Mouse (Mus musculus) heart, embryonic 10.5 days (tissue): ENCODE measurements around the gene Fgd6. TPM values are rescaled to one million over a fixed set of nuclear protein-coding genes. Genes with fewer than 3 reads are reported as not detected.
A peak's percentile ranks its signal among the peaks of the same experiment; 100 is the strongest.

ENCODE experiments used
- DNase-seq: peaks from one replicate; pipeline ENCODE4 v3.0.0-alpha.2; 2017; ENCODE audit warnings: low spot score
- H3K27ac ChIP-seq: fragments of 300-500 bp; sonication (generic); 2 replicates; pipeline ENCODE4 v1.5.1; 2016; ENCODE audit warnings: mild to moderate bottlenecking
- H3K27me3 ChIP-seq: fragments of 300-500 bp; sonication (generic); 2 replicates; pipeline ENCODE4 v1.6.1; 2016; ENCODE audit warnings: mild to moderate bottlenecking; ENCODE audit not compliant: poor library complexity, insufficient read depth, severe bottlenecking
- H3K36me3 ChIP-seq: fragments of 300-500 bp; sonication (generic); 2 replicates; pipeline ENCODE4 v1.6.1; 2016; ENCODE audit warnings: mild to moderate bottlenecking, moderate library complexity
- H3K4me1 ChIP-seq: fragments of 300-500 bp; sonication (generic); 2 replicates; pipeline ENCODE4 v1.6.1; 2016; ENCODE audit warnings: mild to moderate bottlenecking
- H3K4me3 ChIP-seq: fragments of 300-500 bp; sonication (generic); 2 replicates; pipeline ENCODE4 v1.5.1; 2016; ENCODE audit warnings: mild to moderate bottlenecking, moderate library complexity
- H3K9me3 ChIP-seq: fragments of 300-500 bp; sonication (generic); 2 replicates; pipeline ENCODE4 v1.6.1; 2016; ENCODE audit warnings: mild to moderate bottlenecking, moderate library complexity
- WGBS: fragments of 180-500 bp; shearing (Covaris S2); methylation state at CpG from one replicate; pipeline ENCODE4 v1.1.7; 2016; 5-methylcytosine and 5-hydroxymethylcytosine counted together
- polyA plus RNA-seq: library from polyadenylated mRNA; unstranded; fragments of >200 nt; fragmentation: Nextera tagmentation; extraction: Ambion mirVana; gene quantifications from 2 replicates; pipeline ENCODE4 v1.2.1, GENCODE M21; 2016

Gene Fgd6
- polyA plus RNA-seq, 1 experiment from 2014 or later, result 2.9 TPM

GRCm38 (mm10) chr10:94110834-94111754 is 75.3 kb downstream of the Fgd6 start:
- no peak for DNase-seq

GRCm38 (mm10) chr10:94112207-94112606 is 76.4 kb downstream of the Fgd6 start:
- 84% methylated on average over 3 of the region's 3 CpGs for WGBS
- Histone ChIP-seq H3K4me1 (peaks cover 13% of the 10 kb centered on the region), H3K4me3 (no peak overlapping the region), H3K36me3 (0 out of 2 replicates have a peak, but pooled peaks cover 2% of the 10 kb centered on the region), H3K27me3 (no peaks in the 10 kb centered on the region), H3K9me3 (no peaks in the 10 kb centered on the region), H3K27ac (no peak overlapping the region)
- no peak for DNase-seq

More at GRCm38 (mm10) chr10:94110834-94111754, 75.3 kb downstream of the Fgd6 start:
- Histone ChIP-seq H3K4me1 (peaks cover 10% of the 10 kb centered on the region), H3K9me3 (no peaks in the 10 kb centered on the region), H3K36me3 (0 out of 2 replicates have a peak, but pooled peaks cover 2% of the 10 kb centered on the region), H3K27ac (no peak overlapping the region), H3K27me3 (no peaks in the 10 kb centered on the region), H3K4me3 (no peak overlapping the region)
- WGBS, result 86% methylated on average over 9 of the region's 9 CpGs

- Histone ChIP-seq H3K4me3 (no peak overlapping the region), H3K9me3 (no peaks in the 10 kb centered on the region), H3K27me3 (no peaks in the 10 kb centered on the region), H3K36me3 (no peaks in the 10 kb centered on the region), H3K27ac (peak overlapping the region; percentile 68; the same call in 1 of the 2 replicates), H3K4me1 (peaks cover 13% of the 10 kb centered on the region)
- WGBS, result 24% methylated on average over 6 of the region's 6 CpGs
- peak; percentile 92 for DNase-seq
These were observed 80.2 kb downstream of the Fgd6 start for GRCm38 (mm10) chr10:94115893-94116599.

- no peak for DNase-seq
These were observed 81.1 kb downstream of the Fgd6 start for GRCm38 (mm10) chr10:94116781-94117340.

GRCm38 (mm10) chr10:94117916-94118315 is 82.1 kb downstream of the Fgd6 start:
- peaks cover 13% of the 10 kb centered on the region for H3K4me1 ChIP-seq
- H3K27me3 ChIP-seq, result no peaks in the 10 kb centered on the region
- no peak for DNase-seq
- H3K4me3 ChIP-seq, result no peak overlapping the region
- H3K27ac ChIP-seq, result no peak overlapping the region
- peaks cover 6% of the 10 kb centered on the region for H3K36me3 ChIP-seq
- 88% methylated on average over 3 of the region's 3 CpGs for WGBS
- H3K9me3 ChIP-seq, result no peaks in the 10 kb centered on the region

More at GRCm38 (mm10) chr10:94116781-94117340, 81.1 kb downstream of the Fgd6 start:
- Histone ChIP-seq H3K9me3 (no peaks in the 10 kb centered on the region), H3K4me1 (peaks cover 13% of the 10 kb centered on the region), H3K27ac (peak overlapping the region; percentile 47; the same call in 1 of the 2 replicates), H3K4me3 (no peak overlapping the region), H3K27me3 (no peaks in the 10 kb centered on the region), H3K36me3 (no peaks in the 10 kb centered on the region)
- WGBS, result 72% methylated on average over 12 of the region's 12 CpGs

- H3K4me3 ChIP-seq, result no peak overlapping the region
- WGBS, result 79% methylated on average over 7 of the region's 7 CpGs
- H3K27ac ChIP-seq, result no peak overlapping the region
- no peak for DNase-seq
- no peaks in the 10 kb centered on the region for H3K27me3 ChIP-seq
- H3K9me3 ChIP-seq, result no peaks in the 10 kb centered on the region
- peaks cover 11% of the 10 kb centered on the region for H3K36me3 ChIP-seq
- peaks cover 13% of the 10 kb centered on the region for H3K4me1 ChIP-seq
These were observed 83.2 kb downstream of the Fgd6 start for GRCm38 (mm10) chr10:94118993-94119392.

- DNase-seq, result no peak
- peaks cover 22% of the 10 kb centered on the region for H3K36me3 ChIP-seq
- no peaks in the 10 kb centered on the region for H3K9me3 ChIP-seq
- H3K4me3 ChIP-seq, result no peak overlapping the region
- H3K27me3 ChIP-seq, result no peaks in the 10 kb centered on the region
- WGBS, result 89% methylated on average over 9 of the region's 9 CpGs
- H3K27ac ChIP-seq, result no peak overlapping the region
- peaks cover 6% of the 10 kb centered on the region for H3K4me1 ChIP-seq
These were observed 84.9 kb downstream of the Fgd6 start for GRCm38 (mm10) chr10:94120676-94121075.

- 81% methylated on average over 7 of the region's 7 CpGs for WGBS
- Histone ChIP-seq H3K9me3 (no peaks in the 10 kb centered on the region), H3K4me3 (no peak overlapping the region), H3K27ac (no peak overlapping the region), H3K4me1 (no peaks in the 10 kb centered on the region), H3K27me3 (no peaks in the 10 kb centered on the region), H3K36me3 (peaks cover 35% of the 10 kb centered on the region)
- DNase-seq, result no peak
These were observed 86.8 kb downstream of the Fgd6 start for GRCm38 (mm10) chr10:94122595-94122994.

- Histone ChIP-seq H3K4me3 (no peak overlapping the region), H3K36me3 (peaks cover 36% of the 10 kb centered on the region), H3K9me3 (no peaks in the 10 kb centered on the region), H3K27ac (no peak overlapping the region), H3K4me1 (no peaks in the 10 kb centered on the region), H3K27me3 (no peaks in the 10 kb centered on the region)
- WGBS, result 85% methylated on average over 5 of the region's 5 CpGs
- no peak for DNase-seq
These were observed 87.8 kb downstream of the Fgd6 start for GRCm38 (mm10) chr10:94123581-94123980.

GRCm38 (mm10) chr10:94124376-94124775 is 88.6 kb downstream of the Fgd6 start:
- peaks cover 36% of the 10 kb centered on the region for H3K36me3 ChIP-seq
- no peak overlapping the region for H3K4me3 ChIP-seq
- no peaks in the 10 kb centered on the region for H3K27me3 ChIP-seq
- WGBS, result 84% methylated on average over 5 of the region's 5 CpGs
- DNase-seq, result no peak
- H3K4me1 ChIP-seq, result no peaks in the 10 kb centered on the region
- no peaks in the 10 kb centered on the region for H3K9me3 ChIP-seq
- H3K27ac ChIP-seq, result no peak overlapping the region

- H3K27me3 ChIP-seq, result no peaks in the 10 kb centered on the region
- H3K9me3 ChIP-seq, result no peaks in the 10 kb centered on the region
- DNase-seq, result no peak
- H3K27ac ChIP-seq, result no peak overlapping the region
- H3K36me3 ChIP-seq, result peaks cover 19% of the 10 kb centered on the region; the same call in 1 of the 2 replicates
- 86% methylated on average over 9 of the region's 9 CpGs for WGBS
- H3K4me3 ChIP-seq, result no peak overlapping the region
- no peaks in the 10 kb centered on the region for H3K4me1 ChIP-seq
These were observed 93.9 kb downstream of the Fgd6 start for GRCm38 (mm10) chr10:94129680-94130119.

GRCm38 (mm10) chr10:94133081-94133480 is 97.3 kb downstream of the Fgd6 start:
- DNase-seq, result no peak
- Histone ChIP-seq H3K27me3 (no peaks in the 10 kb centered on the region), H3K27ac (no peak overlapping the region), H3K4me1 (no peaks in the 10 kb centered on the region), H3K4me3 (no peak overlapping the region), H3K36me3 (peaks cover 4% of the 10 kb centered on the region; the same call in 1 of the 2 replicates), H3K9me3 (no peaks in the 10 kb centered on the region)
- WGBS, result 81% methylated on average over 8 of the region's 8 CpGs
